Mouse (Mus musculus): ENCODE measurements around the gene Pdxk. TPM values are rescaled to one million over a fixed set of nuclear protein-coding genes. Genes with fewer than 3 reads are reported as not detected.

Pdxk gene
- polyA plus RNA-seq, 1 experiment from 2014 or later, result 5.3 TPM

- TF ChIP-seq EP300 (optimal IDR thresholded peaks at IDR 0.05), result no peak
- TF ChIP-seq CTCF (IDR thresholded peaks at IDR 0.05; ENCODE audit: low read depth), result no peak
- Histone ChIP-seq H3K27me3 (ENCODE audit: control insufficient read depth, insufficient read depth, low read length) (no peaks in the 10 kb centered on the region), H3K4me3 (ENCODE audit: low read depth, low read length) (no peak overlapping the region), H3K27ac (replicated peaks) (no peak overlapping the region), H3K4me1 (replicated peaks; ENCODE audit: control insufficient read depth, insufficient read depth) (no peaks in the 10 kb centered on the region), H3K9me3 (ENCODE audit: control insufficient read depth, low read length) (no peaks in the 10 kb centered on the region), H3K9ac (ENCODE audit: low read length) (no peak overlapping the region), H3K36me3 (ENCODE audit: control insufficient read depth, insufficient read depth, low read length) (peaks cover 9% of the 10 kb centered on the region), H3K4me2 (replicated peaks; ENCODE audit: low read depth) (no peak overlapping the region)
- 66% methylated on average over 3 of the region's 3 CpGs for WGBS
- DNase-seq (ENCODE audit: low spot score), result no peak
- ATAC-seq (ENCODE audit: low FRiP score, low TSS enrichment), result no peak
Observed at GRCm38 (mm10) chr10:78432853-78433252, 31.9 kb downstream of the Pdxk start.

GRCm38 (mm10) chr10:78429776-78430175 is 35.0 kb downstream of the Pdxk start:
- WGBS, result 93% methylated on average over 2 of the region's 2 CpGs
- Histone ChIP-seq H3K4me2 (replicated peaks; ENCODE audit: low read depth) (no peak overlapping the region), H3K27ac (replicated peaks) (no peak overlapping the region), H3K27me3 (ENCODE audit: control insufficient read depth, insufficient read depth, low read length) (no peaks in the 10 kb centered on the region), H3K9ac (ENCODE audit: low read length) (no peak overlapping the region), H3K4me3 (ENCODE audit: low read depth, low read length) (no peak overlapping the region), H3K36me3 (ENCODE audit: control insufficient read depth, insufficient read depth, low read length) (peaks cover 14% of the 10 kb centered on the region), H3K4me1 (replicated peaks; ENCODE audit: control insufficient read depth, insufficient read depth) (no peaks in the 10 kb centered on the region; the same call in 1 of the 2 replicates), H3K9me3 (ENCODE audit: control insufficient read depth, low read length) (no peaks in the 10 kb centered on the region)
- TF ChIP-seq EP300 (optimal IDR thresholded peaks at IDR 0.05), result no peak
- no peak for TF ChIP-seq CTCF (IDR thresholded peaks at IDR 0.05; ENCODE audit: low read depth)
- ATAC-seq (ENCODE audit: low FRiP score, low TSS enrichment) (no peak), DNase-seq (ENCODE audit: low spot score) (no peak)

- DNase-seq (ENCODE audit: low spot score), result no peak
- H3K27me3 ChIP-seq (ENCODE audit: control insufficient read depth, insufficient read depth, low read length), result no peaks in the 10 kb centered on the region
- WGBS, result 84% methylated on average over 5 of the region's 5 CpGs
- H3K4me1 ChIP-seq (replicated peaks; ENCODE audit: control insufficient read depth, insufficient read depth), result no peaks in the 10 kb centered on the region; the same call in 1 of the 2 replicates
- no peak overlapping the region for H3K4me3 ChIP-seq (ENCODE audit: low read depth, low read length)
- no peak overlapping the region for H3K4me2 ChIP-seq (replicated peaks; ENCODE audit: low read depth)
- no peak overlapping the region for H3K27ac ChIP-seq (replicated peaks)
- H3K9me3 ChIP-seq (ENCODE audit: control insufficient read depth, low read length), result no peaks in the 10 kb centered on the region
- no peak overlapping the region for H3K9ac ChIP-seq (ENCODE audit: low read length)
- peaks cover 14% of the 10 kb centered on the region for H3K36me3 ChIP-seq (ENCODE audit: control insufficient read depth, insufficient read depth, low read length)
- TF ChIP-seq CTCF (IDR thresholded peaks at IDR 0.05; ENCODE audit: low read depth) (no peak), EP300 (optimal IDR thresholded peaks at IDR 0.05) (no peak)
- no peak for ATAC-seq (ENCODE audit: low FRiP score, low TSS enrichment)
Observed at GRCm38 (mm10) chr10:78429180-78429579, 35.6 kb downstream of the Pdxk start.

- no peak overlapping the region for H3K9ac ChIP-seq (ENCODE audit: low read length)
- no peak overlapping the region for H3K27ac ChIP-seq (replicated peaks)
- H3K36me3 ChIP-seq (ENCODE audit: control insufficient read depth, insufficient read depth, low read length), result peaks cover 14% of the 10 kb centered on the region
- no peak for ATAC-seq (ENCODE audit: low FRiP score, low TSS enrichment)
- TF ChIP-seq EP300 (optimal IDR thresholded peaks at IDR 0.05) (no peak), CTCF (IDR thresholded peaks at IDR 0.05; ENCODE audit: low read depth) (no peak)
- DNase-seq (ENCODE audit: low spot score), result no peak
- H3K27me3 ChIP-seq (ENCODE audit: control insufficient read depth, insufficient read depth, low read length), result no peaks in the 10 kb centered on the region
- no peaks in the 10 kb centered on the region; the same call in 1 of the 2 replicates for H3K4me1 ChIP-seq (replicated peaks; ENCODE audit: control insufficient read depth, insufficient read depth)
- no peak overlapping the region for H3K4me3 ChIP-seq (ENCODE audit: low read depth, low read length)
- 91% methylated on average over 11 of the region's 11 CpGs for WGBS
- H3K9me3 ChIP-seq (ENCODE audit: control insufficient read depth, low read length), result no peaks in the 10 kb centered on the region
- H3K4me2 ChIP-seq (replicated peaks; ENCODE audit: low read depth), result no peak overlapping the region
Observed at GRCm38 (mm10) chr10:78428070-78428469, 36.7 kb downstream of the Pdxk start.

- H3K9me3 ChIP-seq (ENCODE audit: control insufficient read depth, low read length), result no peaks in the 10 kb centered on the region
- peak overlapping the region; percentile 93 for H3K27ac ChIP-seq (replicated peaks)
- H3K4me3 ChIP-seq (ENCODE audit: low read depth, low read length), result peak overlapping the region; percentile 79
- H3K4me1 ChIP-seq (replicated peaks; ENCODE audit: control insufficient read depth, insufficient read depth), result no peaks in the 10 kb centered on the region; the same call in 1 of the 2 replicates
- peak overlapping the region; percentile 79 for H3K4me2 ChIP-seq (replicated peaks; ENCODE audit: low read depth)
- peak overlapping the region; percentile 94 for H3K9ac ChIP-seq (ENCODE audit: low read length)
- peak; percentile 41 for ATAC-seq (ENCODE audit: low FRiP score, low TSS enrichment)
- DNase-seq (ENCODE audit: low spot score), result peak; percentile 47
- H3K36me3 ChIP-seq (ENCODE audit: control insufficient read depth, insufficient read depth, low read length), result peaks cover 14% of the 10 kb centered on the region
- H3K27me3 ChIP-seq (ENCODE audit: control insufficient read depth, insufficient read depth, low read length), result no peaks in the 10 kb centered on the region
- 27% methylated on average over 6 of the region's 6 CpGs for WGBS
- TF ChIP-seq EP300 (optimal IDR thresholded peaks at IDR 0.05) (no peak), CTCF (IDR thresholded peaks at IDR 0.05; ENCODE audit: low read depth) (no peak)
Observed at GRCm38 (mm10) chr10:78426117-78426735, 38.5 kb downstream of the Pdxk start.
